Mouse (Mus musculus): ENCODE results near the gene H13.
"Not testable (repeated sequence)": the region's sequence is repeated elsewhere in the genome, so short reads cannot be mapped to it uniquely, and the experiment has no call there.

H13 gene

DNA sequence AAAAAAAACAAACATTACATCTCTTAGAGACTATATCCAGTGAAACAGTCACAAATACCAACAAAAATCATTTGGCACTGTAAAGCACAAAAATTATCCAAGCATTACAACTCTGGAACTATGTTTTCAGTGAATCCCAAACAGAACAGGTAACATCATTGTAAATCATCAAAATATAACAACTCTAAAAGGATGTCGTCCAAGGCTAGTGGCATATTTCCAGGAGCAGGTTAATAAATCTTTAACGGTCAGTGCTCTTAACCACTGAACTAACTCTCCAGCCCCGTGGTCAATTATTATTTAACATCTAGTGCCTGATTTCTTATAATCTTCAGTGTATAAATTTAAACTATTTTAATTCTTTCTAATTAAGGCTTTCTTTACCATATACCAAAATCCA, 3.1 kb upstream of the H13 start:
- not testable (repeated sequence) for DNase-seq

DNA sequence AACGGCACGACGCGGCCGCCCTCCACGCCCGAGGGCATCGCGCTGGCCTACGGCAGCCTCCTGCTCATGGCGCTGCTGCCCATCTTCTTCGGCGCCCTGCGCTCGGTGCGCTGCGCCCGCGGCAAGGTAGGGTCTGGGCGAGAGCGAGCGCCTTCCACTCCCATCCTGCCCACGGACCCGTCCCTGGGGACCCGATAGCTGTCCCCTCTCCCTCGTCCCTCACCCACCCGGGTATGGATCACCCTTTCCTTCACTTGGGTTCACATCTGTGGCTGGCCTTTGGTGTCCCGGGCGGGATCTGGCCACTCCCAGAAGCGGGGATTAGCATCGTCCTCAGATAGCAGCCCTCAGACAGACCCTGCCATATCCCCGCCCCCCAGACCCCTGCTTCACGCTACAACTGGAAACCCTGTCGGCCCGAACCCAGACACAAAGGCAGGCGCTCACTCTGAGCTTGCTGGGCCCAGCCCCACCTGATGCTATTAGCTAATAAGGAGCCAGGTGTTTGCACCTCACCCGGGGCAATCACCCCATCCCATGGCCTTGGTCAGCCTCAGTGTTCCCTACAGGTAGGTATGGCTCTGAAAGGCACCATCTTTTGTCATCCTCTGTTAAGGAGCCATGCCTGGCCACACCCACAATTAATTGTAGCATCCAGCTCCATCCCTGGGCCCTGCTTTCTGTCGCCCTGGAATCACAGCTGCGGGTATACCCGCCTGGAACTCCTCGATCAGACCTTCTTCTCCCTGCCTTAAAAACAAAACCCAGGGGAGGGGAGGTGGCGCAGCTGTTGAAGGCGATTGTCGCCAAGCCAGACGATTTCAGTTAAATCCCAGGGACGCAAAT, 601 bp downstream of the H13 start:
- no peak for DNase-seq

GRCm38 (mm10) chr2:152670983-152671641, 1.9 kb downstream of the H13 start:
- no peak for DNase-seq

GRCm38 (mm10) chr2:152671642-152671999, 2.4 kb downstream of the H13 start:
- DNase-seq: peak; percentile 52

DNA sequence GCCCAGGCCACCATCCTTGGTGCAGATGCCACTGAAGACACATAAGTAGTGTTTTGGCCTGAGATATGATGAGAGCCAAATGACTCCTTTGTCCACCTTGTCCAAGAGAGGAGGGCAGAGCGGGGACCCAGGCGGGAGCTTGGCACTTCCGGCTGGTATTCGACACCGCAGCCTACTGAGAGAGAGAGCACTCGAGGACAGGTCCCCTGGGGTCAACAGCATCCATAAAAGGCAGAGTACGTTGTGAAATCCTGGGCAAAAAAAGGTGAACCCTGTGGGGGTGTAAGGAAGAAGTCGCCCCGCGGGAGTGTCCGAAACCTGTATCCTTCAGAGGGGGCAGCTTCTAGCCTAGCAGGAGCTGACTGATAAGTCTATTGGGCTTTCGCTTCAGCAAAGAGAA, 2.9 kb downstream of the H13 start:
- no peak for DNase-seq

DNA sequence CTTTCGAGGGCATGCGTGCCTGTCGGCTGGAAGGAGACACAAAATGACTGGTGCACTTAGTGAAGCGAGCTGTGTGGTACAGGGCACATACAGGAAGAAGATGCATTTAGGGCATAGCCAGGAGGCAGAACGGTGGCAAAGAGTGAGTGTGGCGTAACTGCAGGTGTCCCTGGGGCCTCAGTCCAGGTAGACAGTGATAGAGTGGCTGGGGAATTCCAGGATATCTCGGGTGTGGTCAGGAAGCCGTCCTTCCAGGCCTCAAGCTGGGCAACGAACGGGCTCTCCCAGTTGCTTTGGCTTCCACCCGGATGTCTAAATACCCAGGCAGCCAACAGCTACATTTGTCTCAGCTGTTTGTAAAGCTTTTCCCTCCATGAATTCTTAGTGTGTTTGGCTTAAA, 4.9 kb downstream of the H13 start:
- no peak for DNase-seq

GRCm38 (mm10) chr2:152675252-152675791, 6.1 kb downstream of the H13 start:
- DNase-seq: no peak

DNA sequence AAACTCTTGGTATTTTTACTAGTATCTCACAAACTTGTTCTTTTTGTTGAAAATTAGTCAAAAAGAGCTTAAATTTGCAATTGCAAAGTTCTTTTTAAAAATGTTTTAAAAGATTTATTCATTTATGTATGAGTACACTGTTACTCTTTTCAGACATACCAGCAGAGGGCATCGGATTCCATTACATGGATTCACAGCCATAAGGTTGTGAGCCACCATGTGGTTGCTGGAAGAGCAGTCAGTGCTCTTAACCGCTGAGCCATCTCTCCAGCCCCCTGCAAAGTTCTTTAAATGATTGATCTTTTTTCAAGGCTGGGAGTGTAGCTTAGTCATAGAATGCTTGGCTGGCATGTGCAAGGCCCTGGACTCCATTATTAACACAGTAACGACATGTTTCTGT, 9.0 kb downstream of the H13 start:
- peak; percentile 50 for DNase-seq

GRCm38 (mm10) chr2:152678925-152679324, 9.7 kb downstream of the H13 start:
- no peak for DNase-seq

DNA sequence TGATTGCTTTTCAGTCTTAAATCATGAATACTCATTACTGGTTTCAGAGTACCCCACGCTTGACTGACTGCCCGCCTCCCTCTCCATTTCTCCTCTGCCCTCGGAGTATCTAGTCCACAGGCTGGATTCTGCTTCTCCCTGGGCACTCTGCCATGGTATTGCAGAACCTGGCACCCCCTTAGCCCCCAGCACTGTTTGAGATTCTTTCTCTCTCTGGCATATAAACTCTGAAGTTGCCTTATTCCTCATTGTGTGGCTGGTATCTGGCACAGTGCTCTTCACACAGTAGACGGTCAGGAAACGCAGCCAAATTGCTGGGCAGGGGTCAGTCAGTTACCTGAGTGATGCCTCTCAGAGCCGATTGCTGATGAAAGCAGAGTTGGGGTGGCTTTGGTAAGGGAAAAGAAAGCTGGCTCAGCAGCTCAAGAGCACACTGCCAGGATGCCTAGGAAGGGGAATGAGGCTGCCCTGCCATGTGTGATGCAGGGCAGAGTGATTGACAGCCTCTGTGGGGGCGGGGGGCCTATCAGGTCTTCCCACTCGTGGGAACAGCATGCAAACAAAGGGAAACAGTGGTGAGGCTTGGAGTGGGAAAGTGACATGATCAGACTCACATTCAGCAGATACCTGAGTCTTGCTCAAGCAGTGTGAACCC, 10.6 kb downstream of the H13 start:
- DNase-seq: no peak

DNA sequence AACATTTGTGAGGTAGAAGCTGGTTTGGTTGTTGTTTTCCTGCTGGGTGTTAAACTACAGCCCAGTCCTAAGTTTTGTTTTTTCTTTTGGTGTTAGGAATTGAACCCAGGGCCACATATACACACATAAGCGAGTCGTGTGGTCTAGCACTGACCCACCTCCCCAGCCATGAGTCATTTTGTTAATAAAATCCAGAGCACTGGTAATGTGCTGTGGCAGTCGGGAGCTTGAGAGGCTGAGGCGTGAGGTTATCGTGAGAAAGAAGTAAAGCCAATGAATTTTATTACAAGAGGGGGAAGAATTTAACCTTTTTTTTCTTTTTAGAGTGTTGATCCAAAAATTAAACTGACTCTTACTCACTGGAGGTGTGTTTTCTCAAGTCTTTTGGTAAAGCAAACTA, 13.8 kb downstream of the H13 start:
- no peak for DNase-seq

DNA sequence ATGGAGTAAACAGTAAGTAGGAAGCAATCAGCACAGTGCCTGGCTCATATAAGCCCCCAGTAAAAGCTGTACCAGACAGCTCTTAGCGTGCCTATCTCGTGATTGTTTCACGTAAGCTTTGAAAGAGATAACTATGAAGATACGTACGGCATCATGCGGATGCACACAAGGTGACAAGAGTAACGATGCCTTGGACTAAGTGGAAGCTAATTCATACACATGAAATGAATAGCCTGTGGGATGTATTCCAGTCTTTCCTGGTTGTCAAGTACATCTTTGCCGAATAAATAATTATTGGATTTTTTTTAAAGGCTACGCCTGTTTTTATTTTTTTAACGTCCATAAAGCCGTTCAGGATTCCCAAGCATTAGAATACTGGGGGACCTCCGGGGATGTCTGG, 17.1 kb downstream of the H13 start:
- no peak for DNase-seq

GRCm38 (mm10) chr2:152686806-152687267, 17.6 kb downstream of the H13 start, which contains the start of gene Mcts2:
Mcts2 (plus strand) TSS chr2:152687035.
- peak; percentile 92 for DNase-seq

GRCm38 (mm10) chr2:152691564-152692217, 22.4 kb downstream of the H13 start:
- DNase-seq: peak; percentile 56

- DNase-seq: peak; percentile 72
Observed at GRCm38 (mm10) chr2:152693233-152693632, 24.0 kb downstream of the H13 start.

GRCm38 (mm10) chr2:152693735-152694134, 24.5 kb downstream of the H13 start:
- no peak for DNase-seq

DNA sequence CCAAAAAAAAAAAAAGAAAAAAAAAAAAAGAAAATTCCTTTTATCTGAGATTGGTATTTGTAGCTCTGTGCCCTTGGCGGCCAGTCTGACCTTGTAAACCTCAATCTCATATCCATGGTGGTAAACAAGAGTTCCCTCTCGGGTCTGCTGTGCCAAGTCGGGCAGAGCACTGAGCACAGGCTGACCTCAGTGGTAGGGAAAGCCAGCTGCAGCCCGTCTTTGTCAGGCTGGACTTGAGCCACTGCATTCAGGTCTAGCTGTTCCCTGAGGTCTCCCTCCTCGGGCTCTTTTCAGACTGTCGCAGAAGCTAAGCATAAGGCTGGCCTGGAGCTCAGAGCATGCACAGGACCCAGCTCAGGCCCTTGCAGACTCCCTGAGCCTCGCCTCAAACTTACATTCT, 25.4 kb downstream of the H13 start:
- DNase-seq: peak; percentile 72

GRCm38 (mm10) chr2:152696016-152696415, 26.8 kb downstream of the H13 start:
- no peak for DNase-seq

DNA sequence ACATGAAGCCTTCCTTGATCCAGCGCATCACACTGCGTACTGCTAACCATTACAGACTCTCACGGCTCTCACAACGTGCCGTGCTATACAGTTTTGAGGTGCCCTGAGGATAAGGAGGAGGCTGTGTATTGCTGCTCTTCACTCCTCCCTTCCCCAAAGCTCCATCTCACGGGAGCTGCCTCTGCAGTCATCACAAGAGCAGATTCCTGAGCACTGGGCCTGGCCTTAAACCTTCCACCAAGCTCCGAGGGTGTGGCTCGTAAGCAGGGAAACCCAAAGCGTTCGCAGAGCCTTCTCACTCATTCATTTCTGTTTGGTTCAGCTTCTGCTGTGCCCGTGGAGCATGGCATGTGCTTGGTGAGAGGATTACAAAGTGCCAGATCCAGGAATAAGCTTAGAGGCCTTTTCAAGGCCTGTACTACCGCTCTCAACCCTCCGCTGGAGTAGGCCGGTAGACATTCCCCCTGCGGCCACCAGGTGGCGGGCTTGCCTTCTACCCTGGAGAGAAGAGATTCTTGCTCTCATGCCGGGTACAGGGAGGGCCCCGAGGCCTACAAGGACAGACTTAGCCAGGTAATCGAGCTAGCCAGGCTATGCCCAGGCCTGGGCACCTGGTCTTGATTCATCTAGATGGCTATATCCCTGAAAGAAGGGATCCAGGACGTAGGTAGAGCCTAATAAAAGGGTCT, 27.4 kb downstream of the H13 start:
- peak; percentile 96 for DNase-seq

GRCm38 (mm10) chr2:152700138-152700537, 30.9 kb downstream of the H13 start:
- no peak for DNase-seq

- DNase-seq: no peak
Observed at GRCm38 (mm10) chr2:152700725-152701124, 31.5 kb downstream of the H13 start.

GRCm38 (mm10) chr2:152703596-152704255, 34.5 kb downstream of the H13 start:
- DNase-seq: no peak
